Mouse (Mus musculus) heart, postnatal 0 days (tissue): ENCODE results near the gene Rasal2.

Source experiments
- CTCF ChIP-seq: IDR thresholded peaks from 2 replicates; pipeline ENCODE4 v1.5.1; 2016; ENCODE audit warnings: antibody characterized with exemption, control low read depth, low read depth
- EP300 ChIP-seq: IDR thresholded peaks from 2 replicates; pipeline ENCODE4 v1.6.1; 2016; ENCODE audit warnings: antibody characterized with exemption, low read depth

GRCm38 (mm10) chr1:157433316-157433715 lies 20.9 kb upstream of the Rasal2 start:
- no peak for TF ChIP-seq CTCF
- no peak for TF ChIP-seq EP300
